Mouse (Mus musculus): Measurements from ENCODE around the gene Slc29a2.

The Slc29a2 gene

GRCm38 (mm10) chr19:5032686-5033085 is 9.0 kb downstream of the Slc29a2 start:
- no peak for DNase-seq (ENCODE audit: low spot score)

GRCm38 (mm10) chr19:5036577-5036976 is 12.9 kb downstream of the Slc29a2 start:
- no peak for DNase-seq (ENCODE audit: low spot score)

GRCm38 (mm10) chr19:5037678-5038571 is 14.3 kb downstream of the Slc29a2 start:
- DNase-seq (ENCODE audit: low spot score), result peak; percentile 86

GRCm38 (mm10) chr19:5038709-5039156 is 15.1 kb downstream of the Slc29a2 start, which contains the start of the genes B4gat1 and AC124502.3:
B4gat1 (plus strand) TSS chr19:5038826.
AC124502.3 (plus strand) TSS chr19:5038891.
- DNase-seq (ENCODE audit: low spot score), result peak; percentile 92

GRCm38 (mm10) chr19:5039301-5040114 is 15.8 kb downstream of the Slc29a2 start:
- no peak for DNase-seq (ENCODE audit: low spot score)

- DNase-seq (ENCODE audit: low spot score), result peak; percentile 94
These were observed 17.3 kb downstream of the Slc29a2 start, which contains the start of gene Brms1 for GRCm38 (mm10) chr19:5040862-5041523. Brms1 (plus strand) TSS chr19:5041354.

GRCm38 (mm10) chr19:5041588-5041987 is 17.9 kb downstream of the Slc29a2 start:
- DNase-seq (ENCODE audit: low spot score), result no peak

GRCm38 (mm10) chr19:5045531-5045930 is 21.9 kb downstream of the Slc29a2 start:
- no peak for DNase-seq (ENCODE audit: low spot score)

- no peak for DNase-seq (ENCODE audit: low spot score)
These were observed 24.7 kb downstream of the Slc29a2 start for GRCm38 (mm10) chr19:5048138-5049056.

GRCm38 (mm10) chr19:5049325-5049724 is 25.7 kb downstream of the Slc29a2 start:
- DNase-seq (ENCODE audit: low spot score), result no peak

GRCm38 (mm10) chr19:5050047-5050905 is 26.6 kb downstream of the Slc29a2 start, which contains the start of gene Rin1:
Rin1 (plus strand) TSS chr19:5050481.
- DNase-seq (ENCODE audit: low spot score), result no peak

GRCm38 (mm10) chr19:5051031-5051430 is 27.4 kb downstream of the Slc29a2 start:
- DNase-seq (ENCODE audit: low spot score), result no peak

GRCm38 (mm10) chr19:5051515-5051914 is 27.9 kb downstream of the Slc29a2 start:
- DNase-seq (ENCODE audit: low spot score), result no peak

- DNase-seq (ENCODE audit: low spot score), result peak; percentile 41
These were observed 28.6 kb downstream of the Slc29a2 start for GRCm38 (mm10) chr19:5052166-5052822.

GRCm38 (mm10) chr19:5052853-5053252 is 29.2 kb downstream of the Slc29a2 start:
- DNase-seq (ENCODE audit: low spot score), result no peak

- peak; percentile 85 for DNase-seq (ENCODE audit: low spot score)
These were observed 30.2 kb downstream of the Slc29a2 start for GRCm38 (mm10) chr19:5053909-5054308.

- DNase-seq (ENCODE audit: low spot score), result peak; percentile 59
These were observed 32.6 kb downstream of the Slc29a2 start for GRCm38 (mm10) chr19:5056251-5056650.

GRCm38 (mm10) chr19:5057876-5058775 is 34.5 kb downstream of the Slc29a2 start:
- DNase-seq (ENCODE audit: low spot score), result no peak

Data from testis, postnatal 10 days (tissue).